Mouse (Mus musculus): ENCODE measurements around the gene Ccdc32. TPM values are rescaled to one million over a fixed set of nuclear protein-coding genes. Genes with fewer than 3 reads are reported as not detected.

Gene Ccdc32
- total RNA-seq, 2 experiments from 2014 or later, result 20.0 to 20.2 TPM

Other genes starting within 250 kb of the Ccdc32 start
- gene Disp2, start 249.7 kb downstream of the Ccdc32 start, total RNA-seq (2021), result 10 to 100 TPM; 53.4 to 54.0 TPM
- gene Knstrn, start 215.4 kb downstream of the Ccdc32 start, total RNA-seq (2021), result 10 to 100 TPM; 28.0 to 28.8 TPM
- gene Ivd, start 167.4 kb downstream of the Ccdc32 start, total RNA-seq (2021), result 100 to 1,000 TPM; 166 to 176 TPM
- 10 to 100 TPM; 51.5 to 54.1 TPM for gene Bahd1, start 129.0 kb downstream of the Ccdc32 start, total RNA-seq (2021)
- gene Chst14, start 102.9 kb downstream of the Ccdc32 start, total RNA-seq (2021), result 10 to 100 TPM; 23.0 to 24.5 TPM
- gene Rpusd2, start 5.4 kb upstream of the Ccdc32 start, total RNA-seq (2021), result 1 to 10 TPM; 8.6 to 8.7 TPM
- 10 to 100 TPM; 11.6 to 13.5 TPM for gene Knl1, start 17.7 kb upstream of the Ccdc32 start, total RNA-seq (2021)
- 10 to 100 TPM; 13.5 to 17.3 TPM for gene Rad51, start 83.4 kb upstream of the Ccdc32 start, total RNA-seq (2021)
- gene Rmdn3, start 127.6 kb upstream of the Ccdc32 start, total RNA-seq (2021), result 10 to 100 TPM; 40.5 to 42.5 TPM
- gene Gchfr, start 138.4 kb upstream of the Ccdc32 start, total RNA-seq (2021), result 10 to 100 TPM in 1 of 2 experiments, 1 to 10 TPM in 1; 7.2 to 16.8 TPM
- gene Gm14137, start 145.1 kb upstream of the Ccdc32 start, total RNA-seq (2021), result under 1 TPM; 0.25 to 0.34 TPM
- 10 to 100 TPM; 38.8 to 43.2 TPM for gene Zfyve19, start 179.2 kb upstream of the Ccdc32 start, total RNA-seq (2021)
- 10 to 100 TPM; 24.4 to 26.0 TPM for gene Dnajc17, start 179.4 kb upstream of the Ccdc32 start, total RNA-seq (2021)
- not detected for gene Ppp1r14d, start 200.5 kb upstream of the Ccdc32 start, total RNA-seq (2021)
- gene Spint1, start 208.0 kb upstream of the Ccdc32 start, total RNA-seq (2021), result 10 to 100 TPM in 1 of 2 experiments, 1 to 10 TPM in 1; 8.2 to 17.6 TPM
- gene Rhov, start 241.9 kb upstream of the Ccdc32 start, total RNA-seq (2021), result under 1 TPM; 0.62 to 0.76 TPM

Data from adrenal gland, postnatal 4 days (tissue).